Mouse (Mus musculus) urinary bladder, postnatal 25 days (tissue): ENCODE data around the gene Scgn.

ENCODE experiments used
- DNase-seq: peaks from one replicate; pipeline ENCODE4 v3.0.0; 2022; ENCODE audit warnings: low spot score

Scgn gene

GRCm38 (mm10) chr13:23990928-23991327 is at the start of gene Scgn:
Scgn (minus strand) TSS chr13:23991214.
- peak; percentile 46 for DNase-seq

GRCm38 (mm10) chr13:24040221-24040620 is 49.2 kb upstream of the Scgn start:
- no peak for DNase-seq

DNA sequence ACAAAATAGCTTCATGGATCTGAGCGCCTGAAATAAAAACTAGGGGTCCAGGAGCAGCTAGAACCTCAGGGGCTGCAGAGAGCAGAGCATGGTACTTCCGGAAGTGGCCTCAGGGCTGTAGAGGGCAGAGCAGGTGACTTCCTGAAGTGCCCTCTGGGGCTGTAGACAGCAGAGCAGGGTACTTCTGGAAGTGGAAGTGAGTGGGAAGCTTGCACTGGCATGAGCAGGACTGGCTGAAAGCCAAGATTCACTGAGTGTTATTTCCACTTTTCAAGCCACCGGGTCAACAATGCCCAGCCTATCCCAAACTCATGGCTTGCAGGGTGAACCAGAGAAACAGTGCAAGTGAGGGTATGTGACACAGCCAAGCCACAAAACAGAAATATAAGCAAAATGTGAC is 46.5 kb upstream of the Scgn start:
- DNase-seq: no peak

- no peak for DNase-seq
Measured at GRCm38 (mm10) chr13:24036150-24036549, 45.1 kb upstream of the Scgn start.

DNA sequence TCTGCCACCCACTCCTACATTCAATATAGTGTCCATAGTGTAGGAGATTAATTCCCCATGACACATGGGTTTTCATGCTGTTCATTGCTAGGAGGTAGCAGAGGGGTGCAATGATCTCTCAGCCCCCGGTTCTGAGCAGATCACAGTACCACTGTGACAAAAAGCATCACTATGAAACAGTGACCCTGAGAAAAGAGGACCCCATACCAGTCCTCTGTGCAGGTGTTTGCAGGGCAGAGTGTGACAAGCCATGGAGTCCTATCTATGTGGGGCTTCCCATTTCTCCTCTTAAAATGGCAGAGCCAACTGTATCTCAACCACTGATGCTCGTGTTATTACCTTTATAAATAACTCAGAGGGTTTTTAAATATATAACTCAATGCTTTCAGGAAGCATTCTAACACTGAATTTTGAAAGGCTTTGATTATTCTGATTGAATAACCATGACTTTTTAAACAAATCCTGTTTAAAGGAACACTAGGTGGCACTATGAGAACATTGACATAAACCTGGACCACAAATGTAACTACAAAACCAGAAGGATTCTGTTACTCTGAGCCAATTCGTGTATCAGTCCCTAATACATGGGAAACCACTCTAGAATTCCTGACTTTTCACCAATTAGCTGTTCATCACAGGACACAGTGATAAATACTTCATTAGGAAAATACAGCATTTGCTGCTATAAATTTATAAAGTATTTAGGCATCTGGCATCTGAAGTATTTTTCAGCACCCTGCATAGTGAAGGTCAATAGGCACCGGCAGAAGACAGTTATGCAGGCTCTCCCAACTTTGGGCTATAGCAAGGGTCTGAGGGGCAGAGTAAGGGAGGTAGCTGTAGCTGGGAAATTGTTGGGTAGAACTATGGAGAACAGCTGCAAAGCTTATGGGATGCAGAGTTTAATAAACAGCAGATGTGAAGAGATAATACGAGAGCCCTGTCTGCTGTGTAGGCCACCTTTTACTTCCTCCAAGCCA is 36.5 kb upstream of the Scgn start:
- DNase-seq: no peak

- no peak for DNase-seq
Measured at GRCm38 (mm10) chr13:24018515-24018914, 27.5 kb upstream of the Scgn start.

- DNase-seq: no peak
Measured at GRCm38 (mm10) chr13:24005528-24005927, 14.5 kb upstream of the Scgn start.

GRCm38 (mm10) chr13:24001797-24002196 is 10.8 kb upstream of the Scgn start:
- no peak for DNase-seq

DNA sequence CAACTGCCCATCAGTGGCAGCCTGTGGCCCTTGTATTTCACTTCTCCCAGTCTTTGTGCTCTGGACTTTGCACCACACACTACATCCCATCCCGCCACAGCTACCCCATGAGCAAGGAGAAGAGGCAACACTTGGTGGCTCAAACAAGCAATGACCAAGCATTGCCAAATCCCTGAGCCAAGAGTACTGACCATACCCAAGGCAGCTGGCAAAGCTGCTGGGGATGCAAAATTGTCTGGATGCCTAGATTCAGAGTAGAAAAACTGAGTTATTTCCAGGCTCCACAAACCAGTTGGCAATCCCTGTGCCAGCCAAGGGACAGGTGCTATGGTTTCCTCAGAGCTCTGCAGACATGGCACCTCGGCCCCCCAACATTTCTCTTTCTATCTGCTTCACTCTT is 10.1 kb upstream of the Scgn start:
- DNase-seq: no peak

DNA sequence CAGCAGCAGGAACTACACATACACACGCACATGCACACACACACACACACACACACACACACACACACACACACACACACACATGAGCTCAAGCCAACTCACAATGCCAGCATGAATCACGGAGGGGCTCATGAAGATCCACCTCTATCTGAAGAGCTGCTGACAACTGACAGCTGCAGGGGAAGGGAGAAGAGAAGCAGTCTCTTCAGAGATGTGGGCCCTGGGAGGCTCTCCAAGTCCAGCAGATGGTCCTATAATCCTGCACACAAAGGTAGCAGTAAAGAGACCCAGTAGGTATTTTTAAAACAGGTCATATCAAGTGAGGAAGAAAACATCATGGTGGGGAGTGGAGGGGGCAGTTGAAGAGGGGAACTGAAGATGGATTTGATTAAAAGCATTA is 7.8 kb upstream of the Scgn start:
- no peak for DNase-seq

- no peak for DNase-seq
Measured at GRCm38 (mm10) chr13:23994756-23995155, 3.7 kb upstream of the Scgn start.

- no peak for DNase-seq
Measured at GRCm38 (mm10) chr13:23994024-23994423, 3.0 kb upstream of the Scgn start.

- DNase-seq: no peak
Measured at GRCm38 (mm10) chr13:23990451-23990850, 563 bp downstream of the Scgn start.

DNA sequence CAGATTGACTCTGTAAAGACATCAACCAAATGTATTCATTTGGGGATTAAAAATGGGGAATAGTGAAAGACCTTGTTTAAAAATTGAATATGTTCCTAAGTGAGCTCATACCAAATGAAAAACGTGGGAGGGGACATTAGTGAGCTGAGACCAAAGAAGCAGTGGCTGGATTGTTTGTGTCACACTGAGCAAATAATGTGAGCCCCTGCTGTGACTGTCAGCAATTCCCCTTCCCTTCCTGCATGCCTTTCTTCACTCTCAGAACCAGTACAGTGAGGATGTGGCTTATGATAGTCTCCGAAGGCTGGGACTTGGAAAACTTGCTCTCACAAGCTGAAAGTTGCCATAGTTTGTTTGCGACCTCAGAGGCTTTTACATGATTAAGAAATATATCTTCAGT is 5.9 kb downstream of the Scgn start:
- DNase-seq: no peak

DNA sequence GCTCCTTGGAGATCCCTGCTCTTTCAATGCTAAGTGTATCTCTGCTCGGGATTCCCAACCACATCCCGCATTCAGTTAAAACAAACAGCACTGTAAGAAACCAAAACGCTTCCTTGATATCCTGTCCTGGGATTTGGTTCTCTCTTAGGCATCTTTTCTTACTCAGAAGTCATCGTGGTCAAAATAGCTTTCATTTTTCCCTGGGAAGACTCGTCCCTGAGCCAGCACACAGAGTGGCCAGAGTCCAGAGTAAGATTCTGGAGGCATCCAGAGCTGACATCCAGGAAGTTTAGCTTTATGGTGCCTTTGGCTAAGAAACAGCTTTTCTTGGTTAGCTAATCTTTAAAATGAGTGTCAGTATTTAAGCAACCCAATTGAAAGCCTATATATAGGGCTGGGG is 18.7 kb downstream of the Scgn start:
- DNase-seq: no peak

- no peak for DNase-seq
Measured at GRCm38 (mm10) chr13:23971870-23972269, 19.1 kb downstream of the Scgn start.

DNA sequence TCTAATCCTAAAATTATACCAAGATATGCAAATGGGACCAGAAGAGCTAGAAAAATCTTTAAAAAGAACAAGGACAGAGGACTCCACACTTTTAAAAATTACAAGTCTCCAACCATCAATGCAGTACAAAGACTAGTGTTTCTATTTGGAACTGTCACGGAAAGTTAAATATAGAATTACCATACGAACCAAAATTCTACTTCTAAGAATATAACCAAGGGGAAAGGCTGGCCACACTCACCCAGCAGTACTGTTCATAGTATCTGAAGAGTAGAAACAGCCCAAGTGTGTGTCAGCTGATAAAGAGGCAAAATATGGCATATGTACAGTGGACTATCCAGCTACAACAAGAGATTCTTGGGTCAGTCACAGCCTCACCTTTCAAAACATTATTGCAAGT is 26.1 kb downstream of the Scgn start:
- DNase-seq: no peak

- no peak for DNase-seq
Measured at GRCm38 (mm10) chr13:23959776-23960175, 31.2 kb downstream of the Scgn start.

DNA sequence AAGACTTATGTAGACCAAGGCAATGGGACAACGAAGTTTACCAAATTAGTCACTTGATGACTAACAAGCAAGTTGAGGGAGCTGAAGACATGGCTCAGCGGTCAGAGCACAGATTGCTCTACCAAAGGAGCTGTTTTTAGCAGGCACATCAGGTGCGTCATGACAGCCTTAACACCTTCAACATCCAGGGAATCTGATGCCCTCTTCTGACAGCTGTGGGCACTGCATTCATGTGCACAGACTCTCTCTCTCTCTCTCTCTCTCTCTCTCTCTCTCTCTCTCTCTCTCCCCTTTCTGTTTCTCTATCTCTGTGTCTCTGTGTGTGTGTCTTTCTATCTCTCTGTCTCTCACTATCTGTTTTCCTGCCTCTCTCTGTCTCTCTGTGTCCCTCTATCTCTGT is 40.1 kb downstream of the Scgn start:
- no peak for DNase-seq

- no peak for DNase-seq
Measured at GRCm38 (mm10) chr13:23949484-23950246, 41.3 kb downstream of the Scgn start.

GRCm38 (mm10) chr13:23946254-23946653 is 44.8 kb downstream of the Scgn start:
- DNase-seq: no peak

DNA sequence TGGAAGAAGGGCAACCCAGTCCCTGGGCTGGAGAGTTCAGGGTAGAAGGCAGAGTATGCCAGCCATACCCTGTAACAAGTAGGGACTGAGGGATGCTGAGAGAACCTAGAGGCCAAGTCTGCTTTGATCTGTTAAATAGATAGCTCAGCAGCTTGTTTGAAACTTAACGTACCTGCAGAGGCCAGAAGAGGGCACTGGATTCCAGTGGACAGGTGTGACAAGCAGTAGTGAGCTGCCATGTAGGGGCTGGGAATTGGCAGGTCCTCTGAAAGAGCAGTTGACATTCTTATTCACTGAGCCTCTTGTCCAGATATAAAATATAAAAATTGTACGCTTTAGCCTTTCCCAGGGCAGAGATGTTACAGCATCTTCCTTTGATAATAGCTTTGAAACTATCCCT is 48.2 kb downstream of the Scgn start:
- no peak for DNase-seq

- no peak for DNase-seq
Measured at GRCm38 (mm10) chr13:23940291-23940690, 50.7 kb downstream of the Scgn start.
